Mouse (Mus musculus) kidney, adult 8-10 months (tissue): ENCODE data around the gene Taok3.

Source experiments
- DNase-seq, 2 experiments: peaks; one replicate each; pipeline ENCODE4 v3.0.0; 2022

The Taok3 gene

GRCm38 (mm10) chr5:117185673-117186072, 65.7 kb downstream of the Taok3 start:
- DNase-seq: no peak

- peak in 1 of 2 experiments; percentile 4 for DNase-seq
Observed at GRCm38 (mm10) chr5:117192061-117192460, 72.1 kb downstream of the Taok3 start.

- no peak for DNase-seq
Observed at GRCm38 (mm10) chr5:117193748-117194147, 73.8 kb downstream of the Taok3 start.

GRCm38 (mm10) chr5:117194672-117195071, 74.7 kb downstream of the Taok3 start:
- DNase-seq: no peak

GRCm38 (mm10) chr5:117196551-117196950, 76.6 kb downstream of the Taok3 start:
- no peak for DNase-seq

GRCm38 (mm10) chr5:117198390-117198789, 78.5 kb downstream of the Taok3 start:
- no peak for DNase-seq

- DNase-seq: no peak
Observed at GRCm38 (mm10) chr5:117207286-117207685, 87.4 kb downstream of the Taok3 start.

- peak; percentile 4 to 15 for DNase-seq
Observed at GRCm38 (mm10) chr5:117214016-117214415, 94.1 kb downstream of the Taok3 start.

- no peak for DNase-seq
Observed at GRCm38 (mm10) chr5:117231059-117231458, 111.1 kb downstream of the Taok3 start.

- DNase-seq: no peak
Observed at GRCm38 (mm10) chr5:117236540-117236939, 116.6 kb downstream of the Taok3 start.

- no peak for DNase-seq
Observed at GRCm38 (mm10) chr5:117239106-117239505, 119.2 kb downstream of the Taok3 start.

GRCm38 (mm10) chr5:117240321-117240731, 120.4 kb downstream of the Taok3 start:
- no peak for DNase-seq

- no peak for DNase-seq
Observed at GRCm38 (mm10) chr5:117240761-117241322, 120.9 kb downstream of the Taok3 start.

- no peak for DNase-seq
Observed at GRCm38 (mm10) chr5:117241935-117242531, 122.1 kb downstream of the Taok3 start.

GRCm38 (mm10) chr5:117242671-117243478, 122.9 kb downstream of the Taok3 start:
- no peak for DNase-seq

GRCm38 (mm10) chr5:117245170-117245569, 125.2 kb downstream of the Taok3 start:
- no peak for DNase-seq

GRCm38 (mm10) chr5:117248351-117248750, 128.4 kb downstream of the Taok3 start:
- DNase-seq: no peak

- no peak for DNase-seq
Observed at GRCm38 (mm10) chr5:117250796-117251195, 130.9 kb downstream of the Taok3 start.

- no peak for DNase-seq
Observed at GRCm38 (mm10) chr5:117251763-117252162, 131.8 kb downstream of the Taok3 start.

- DNase-seq: peak; percentile 35 to 37
Observed at GRCm38 (mm10) chr5:117258276-117258675, 138.3 kb downstream of the Taok3 start.

GRCm38 (mm10) chr5:117263566-117263965, 143.6 kb downstream of the Taok3 start:
- no peak for DNase-seq

GRCm38 (mm10) chr5:117264701-117265100, 144.8 kb downstream of the Taok3 start:
- no peak for DNase-seq

GRCm38 (mm10) chr5:117267913-117268312, 148.0 kb downstream of the Taok3 start:
- no peak for DNase-seq

GRCm38 (mm10) chr5:117268749-117269148, 148.8 kb downstream of the Taok3 start:
- DNase-seq: no peak
